Mouse (Mus musculus) bone marrow macrophage, adult 2 months (primary cell): ENCODE measurements around the gene Tigit.

ENCODE experiments used
- CTCF ChIP-seq: IDR thresholded peaks from 2 replicates; pipeline ENCODE4 v1.5.1; 2012; ENCODE audit warnings: low read depth, mild to moderate bottlenecking, low read length, moderate library complexity
- POLR2A ChIP-seq: IDR thresholded peaks from 2 replicates; pipeline ENCODE4 v1.6.1; 2012; ENCODE audit warnings: mild to moderate bottlenecking, low read depth, low read length, borderline replicate concordance

- TF ChIP-seq CTCF, result no peak
- TF ChIP-seq POLR2A, result no peak
Measured at GRCm38 (mm10) chr16:43607086-43607485, 56.9 kb downstream of the Tigit start.
